Mouse (Mus musculus): ENCODE data around the gene Gm10477.
"Not testable (repeated sequence)": the region's sequence is repeated elsewhere in the genome, so short reads cannot be mapped to it uniquely, and the experiment has no call there.

Gm10477 gene

GRCm38 (mm10) chrX:56524442-56524841 lies at the start of gene Gm10477:
Gm10477 (plus strand) TSS chrX:56524742.
- DNase-seq (ENCODE audit: low read depth, low spot score): not testable (repeated sequence)

- no peak for DNase-seq (ENCODE audit: low read depth, low spot score)
Observed at GRCm38 (mm10) chrX:56477553-56477952, 47.0 kb upstream of the Gm10477 start.

- DNase-seq (ENCODE audit: low read depth, low spot score): no peak
Observed at GRCm38 (mm10) chrX:56481906-56482305, 42.6 kb upstream of the Gm10477 start.

- DNase-seq (ENCODE audit: low read depth, low spot score): peak; percentile 59
Observed at GRCm38 (mm10) chrX:56489758-56490157, 34.8 kb upstream of the Gm10477 start.

- DNase-seq (ENCODE audit: low read depth, low spot score): no peak
Observed at GRCm38 (mm10) chrX:56497241-56497640, 27.3 kb upstream of the Gm10477 start.

GRCm38 (mm10) chrX:56531266-56531665 lies 6.7 kb downstream of the Gm10477 start:
- peak; percentile 24 for DNase-seq (ENCODE audit: low read depth, low spot score)

GRCm38 (mm10) chrX:56537162-56537561 lies 12.6 kb downstream of the Gm10477 start:
- DNase-seq (ENCODE audit: low read depth, low spot score): peak; percentile 4

GRCm38 (mm10) chrX:56549506-56549905 lies 25.0 kb downstream of the Gm10477 start, which contains the start of gene Gm648:
Gm648 (minus strand) TSS chrX:56549606.
- DNase-seq (ENCODE audit: low read depth, low spot score): no peak

GRCm38 (mm10) chrX:56553584-56553983 lies 29.0 kb downstream of the Gm10477 start:
- no peak for DNase-seq (ENCODE audit: low read depth, low spot score)

- DNase-seq (ENCODE audit: low read depth, low spot score): peak; percentile 8
Observed at GRCm38 (mm10) chrX:56572465-56572864, 47.9 kb downstream of the Gm10477 start.
